Mouse (Mus musculus) liver, embryonic 14.5 days (tissue): Measurements from ENCODE around the gene Dmrta1. TPM values are rescaled to one million over a fixed set of nuclear protein-coding genes. Genes with fewer than 3 reads are reported as not detected.
A peak's percentile ranks its signal among the peaks of the same experiment; 100 is the strongest.

Experiments used
- ATAC-seq: fragments of 200-750 bp; cut with Nextera tagmentation; 2 replicates; pipeline ENCODE4 v1.8.0; 2017; ENCODE audit warnings: moderate number of reproducible peaks, mild to moderate bottlenecking, moderate library complexity; ENCODE audit not compliant: insufficient read depth
- DNase-seq, 3 experiments: peaks; one replicate each; pipeline ENCODE4 v3.0.0-alpha.2; 2012 to 2013; ENCODE audit warnings: low read depth in 3 of 3, low spot score in 3 of 3
- H3K27ac ChIP-seq: fragments of 300-500 bp; sonication (generic); 2 replicates; pipeline ENCODE4 v1.5.1; 2014; ENCODE audit warnings: moderate library complexity, mild to moderate bottlenecking, control low read depth, inconsistent platforms
- H3K27me3 ChIP-seq: fragments of 300-500 bp; sonication (generic); 2 replicates; pipeline ENCODE4 v1.6.1; 2014; ENCODE audit warnings: mild to moderate bottlenecking, low read length, moderate library complexity; ENCODE audit not compliant: control insufficient read depth, insufficient read depth
- H3K36me3 ChIP-seq: fragments of 300-500 bp; sonication (generic); replicated peaks from 2 replicates; pipeline ENCODE4 v1.6.1; 2014; ENCODE audit warnings: low read depth; ENCODE audit not compliant: control insufficient read depth, insufficient read depth
- H3K4me1 ChIP-seq, 2 experiments: fragments of 200-500 bp in 1 of 2; fragments of 300-500 bp in 1 of 2; sonication (generic) in 1 of 2; replicated peaks; 2 replicates each; pipeline ENCODE4 v1.6.1; 2012 to 2014; ENCODE audit warnings: antibody characterized with exemption in 1 of 2, inconsistent platforms in 1 of 2, low read length in 1 of 2; ENCODE audit not compliant: control insufficient read depth in 2 of 2, insufficient read depth in 2 of 2
- H3K4me2 ChIP-seq: fragments of 300-500 bp; sonication (generic); 2 replicates; pipeline ENCODE4 v1.6.1; 2014; ENCODE audit warnings: low read depth, mild to moderate bottlenecking, control low read depth, moderate library complexity
- H3K4me3 ChIP-seq, 2 experiments: fragments of 200-500 bp in 1 of 2; fragments of 300-500 bp in 1 of 2; sonication (generic) in 1 of 2; 2 replicates each; pipeline ENCODE4 v1.5.1; 2012 to 2014; ENCODE audit warnings: low read depth in 2 of 2, low read length in 2 of 2, mild to moderate bottlenecking in 2 of 2, control low read depth in 1 of 2, inconsistent platforms in 1 of 2, moderate library complexity in 1 of 2; ENCODE audit not compliant: insufficient read depth in 1 of 2
- H3K9ac ChIP-seq: fragments of 300-500 bp; sonication (generic); replicated peaks from 2 replicates; pipeline ENCODE4 v1.6.1; 2014; ENCODE audit warnings: mild to moderate bottlenecking, control low read depth, moderate library complexity
- H3K9me3 ChIP-seq: fragments of 300-500 bp; sonication (generic); 2 replicates; pipeline ENCODE4 v1.6.1; 2016; ENCODE audit warnings: low read length, mixed read lengths; ENCODE audit not compliant: control insufficient read depth
- CTCF ChIP-seq: IDR thresholded peaks from 2 replicates; pipeline ENCODE4 v1.5.1; 2016; ENCODE audit warnings: antibody characterized with exemption, low read depth, control low read depth
- EP300 ChIP-seq: IDR thresholded peaks from 2 replicates; pipeline ENCODE4 v1.6.1; 2016; ENCODE audit warnings: antibody characterized with exemption, low read depth
- WGBS: fragments of 180-500 bp; shearing (Covaris S2); extraction: QIAGEN DNeasy Blood & Tissue Kit; methylation state at CpG from one replicate; pipeline ENCODE4 v1.1.7; 2014; ENCODE audit not compliant: insufficient replicate concordance; 5-methylcytosine and 5-hydroxymethylcytosine counted together
- polyA plus RNA-seq, 2 experiments: library from polyadenylated mRNA; depleted of rRNA in 1 of 2; stranded (reverse) in 1 of 2; unstranded in 1 of 2; fragments of >200 nt; fragmentation: Nextera tagmentation in 1 of 2; extraction: Ambion mirVana in 1 of 2; gene quantifications; 2 replicates each; pipeline versions ENCODE4 v1.2.1 to v1.2.3; 2012 to 2014

Gene Dmrta1
- polyA plus RNA-seq, 2 experiments: not detected

DNA sequence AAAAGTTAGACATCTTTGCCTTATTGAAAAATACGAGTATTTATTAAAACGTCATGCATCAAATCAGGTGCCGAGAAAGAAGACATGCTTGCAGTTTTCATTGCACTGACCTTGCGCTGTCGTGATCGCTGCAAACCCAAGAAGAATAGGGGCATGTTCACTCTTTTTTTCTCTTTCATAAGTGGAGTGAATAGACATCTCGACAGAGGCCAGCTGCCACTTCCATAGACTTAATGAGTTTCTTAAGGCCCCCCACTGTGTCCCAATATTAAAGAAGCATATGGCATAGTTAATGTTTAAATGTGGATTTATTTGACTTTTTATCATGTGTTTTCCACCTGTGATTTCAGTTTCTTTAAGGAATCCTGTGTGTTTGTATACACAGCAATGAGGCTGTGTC lies 1.3 kb upstream of the Dmrta1 start:
- Histone ChIP-seq H3K4me3 (no peak overlapping the region), H3K36me3 (no peaks in the 10 kb centered on the region), H3K4me2 (no peak overlapping the region), H3K9me3 (no peaks in the 10 kb centered on the region), H3K4me1 (no peaks in the 10 kb centered on the region), H3K27me3 (no peaks in the 10 kb centered on the region), H3K27ac (no peak overlapping the region), H3K9ac (no peak overlapping the region)
- ATAC-seq (no peak), DNase-seq (no peak)
- 78% methylated on average over 7 of the region's 7 CpGs for WGBS
- TF ChIP-seq EP300 (no peak), CTCF (no peak)

DNA sequence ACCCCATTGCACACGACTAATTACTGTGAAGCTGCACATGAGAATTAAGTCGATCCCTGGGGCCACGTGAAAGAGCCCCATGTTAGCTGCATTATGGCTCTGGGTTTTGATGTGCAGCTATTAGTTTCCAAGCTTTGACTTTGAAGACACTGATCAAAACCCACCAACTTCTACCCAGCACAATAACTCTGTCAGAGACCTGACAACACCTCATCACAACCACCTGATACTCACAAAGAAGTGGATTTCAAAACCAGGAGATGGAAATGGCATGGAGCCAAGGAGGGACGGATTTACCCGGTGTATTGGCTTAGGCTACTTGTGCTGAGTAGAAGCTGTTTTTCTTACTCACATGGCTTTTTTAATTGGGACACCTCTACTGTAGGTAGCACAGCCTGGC lies 523 bp upstream of the Dmrta1 start:
- WGBS: 68% methylated on average over 5 of the region's 5 CpGs
- no peak overlapping the region for H3K4me2 ChIP-seq
- TF ChIP-seq EP300 (no peak), CTCF (no peak)
- ATAC-seq (no peak), DNase-seq (no peak)
- H3K27ac ChIP-seq: no peak overlapping the region
- no peaks in the 10 kb centered on the region for H3K36me3 ChIP-seq
- no peaks in the 10 kb centered on the region for H3K9me3 ChIP-seq
- H3K9ac ChIP-seq: no peak overlapping the region
- no peak overlapping the region for H3K4me3 ChIP-seq
- no peaks in the 10 kb centered on the region for H3K4me1 ChIP-seq
- no peaks in the 10 kb centered on the region for H3K27me3 ChIP-seq

GRCm38 (mm10) chr4:89687961-89688803 lies 8.9 kb downstream of the Dmrta1 start:
- peaks cover 29% of the 10 kb centered on the region for H3K27me3 ChIP-seq
- H3K27ac ChIP-seq: no peak overlapping the region
- H3K4me2 ChIP-seq: peak overlapping the region; percentile 20; the same call in 1 of the 2 replicates
- no peaks in the 10 kb centered on the region for H3K36me3 ChIP-seq
- no peak overlapping the region for H3K9ac ChIP-seq
- H3K4me1 ChIP-seq: no peaks in the 10 kb centered on the region
- H3K4me3 ChIP-seq: 0 out of 4 replicates have a peak overlapping the region, but pooled peaks of 1 of the 2 experiments have one; percentile 8
- no peak for ATAC-seq
- no peak for TF ChIP-seq CTCF
- no peak for TF ChIP-seq EP300
- WGBS: 1% methylated on average over 78 of the region's 78 CpGs
- DNase-seq: no peak
- H3K9me3 ChIP-seq: no peaks in the 10 kb centered on the region

DNA sequence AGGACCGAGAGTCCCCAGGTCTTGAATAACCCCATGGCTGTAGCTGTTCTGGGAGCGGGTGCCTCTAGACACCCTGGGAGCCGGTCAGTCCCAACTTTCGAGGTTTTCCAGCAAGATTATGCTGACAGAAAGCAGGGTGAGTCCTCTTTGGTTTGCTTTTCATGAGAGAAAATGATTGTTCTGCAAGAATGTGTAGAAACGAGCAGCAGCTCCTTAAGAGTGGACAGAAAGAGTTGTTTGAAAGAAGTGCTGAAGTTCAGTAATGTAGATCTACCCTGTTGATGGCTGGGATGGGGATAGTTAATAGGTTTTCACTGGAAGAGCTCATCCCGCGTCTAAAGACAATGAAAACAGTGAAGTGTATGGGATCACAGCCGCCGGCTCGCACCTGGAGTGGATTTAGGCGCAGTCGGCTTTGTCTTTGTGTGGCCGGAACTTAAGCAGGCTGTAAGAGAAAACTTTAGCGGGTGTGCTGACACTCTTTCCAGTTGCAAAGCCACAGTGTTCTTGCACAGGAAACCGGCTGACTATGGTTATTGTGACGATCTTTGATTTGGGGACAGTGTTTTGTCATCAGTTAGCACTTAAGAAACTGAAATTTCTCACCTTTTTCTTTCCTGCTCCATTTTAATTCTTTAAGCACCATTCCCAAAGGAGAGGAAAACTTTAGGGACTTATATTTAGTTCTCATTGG lies 9.7 kb downstream of the Dmrta1 start:
- DNase-seq (no peak), ATAC-seq (no peak)
- Histone ChIP-seq H3K9ac (no peak overlapping the region), H3K4me2 (peak overlapping the region; percentile 20; the same call in 1 of the 2 replicates), H3K27ac (no peak overlapping the region), H3K27me3 (peaks cover 29% of the 10 kb centered on the region), H3K9me3 (no peaks in the 10 kb centered on the region), H3K4me1 (no peaks in the 10 kb centered on the region), H3K4me3 (no peak overlapping the region), H3K36me3 (no peaks in the 10 kb centered on the region)
- WGBS: 3% methylated on average over 16 of the region's 16 CpGs
- TF ChIP-seq EP300: no peak
- no peak for TF ChIP-seq CTCF

GRCm38 (mm10) chr4:89691936-89692335 lies 12.7 kb downstream of the Dmrta1 start:
- no peak overlapping the region for H3K27ac ChIP-seq
- no peak overlapping the region for H3K4me2 ChIP-seq
- TF ChIP-seq EP300: no peak
- no peak for TF ChIP-seq CTCF
- H3K9me3 ChIP-seq: no peaks in the 10 kb centered on the region
- H3K27me3 ChIP-seq: peaks cover 29% of the 10 kb centered on the region
- DNase-seq: no peak
- no peak for ATAC-seq
- H3K9ac ChIP-seq: no peak overlapping the region
- no peaks in the 10 kb centered on the region for H3K36me3 ChIP-seq
- no peak overlapping the region for H3K4me3 ChIP-seq
- WGBS: 58% methylated on average over 6 of the region's 6 CpGs
- H3K4me1 ChIP-seq: no peaks in the 10 kb centered on the region
